Mouse (Mus musculus) forebrain, embryonic 12.5 days (tissue): ENCODE results near the gene Dpf3. TPM values are rescaled to one million over a fixed set of nuclear protein-coding genes. Genes with fewer than 3 reads are reported as not detected.

Source experiments
- ATAC-seq: fragments of 200-750 bp; cut with Nextera tagmentation; 2 replicates; pipeline ENCODE4 v1.8.0; 2017; ENCODE audit warnings: moderate TSS enrichment; ENCODE audit not compliant: low FRiP score
- H3K27ac ChIP-seq: fragments of 300-500 bp; sonication (generic); 2 replicates; pipeline ENCODE4 v1.5.1; 2016; ENCODE audit warnings: mild to moderate bottlenecking
- H3K27me3 ChIP-seq: fragments of 300-500 bp; sonication (generic); 2 replicates; pipeline ENCODE4 v1.6.1; 2016; ENCODE audit warnings: mild to moderate bottlenecking
- H3K36me3 ChIP-seq: fragments of 300-500 bp; sonication (generic); replicated peaks from 2 replicates; pipeline ENCODE4 v1.6.1; 2016; ENCODE audit warnings: mild to moderate bottlenecking
- H3K4me1 ChIP-seq: fragments of 300-500 bp; sonication (generic); 2 replicates; pipeline ENCODE4 v1.6.1; 2016
- H3K4me2 ChIP-seq: fragments of 300-500 bp; sonication (generic); 2 replicates; pipeline ENCODE4 v1.6.1; 2016; ENCODE audit warnings: mild to moderate bottlenecking, moderate library complexity
- H3K4me3 ChIP-seq: fragments of 300-500 bp; sonication (generic); replicated peaks from 2 replicates; pipeline ENCODE4 v1.5.1; 2016; ENCODE audit warnings: mild to moderate bottlenecking
- H3K9ac ChIP-seq: fragments of 300-500 bp; sonication (generic); 2 replicates; pipeline ENCODE4 v1.6.1; 2016; ENCODE audit warnings: mild to moderate bottlenecking
- H3K9me3 ChIP-seq: fragments of 300-500 bp; sonication (generic); 2 replicates; pipeline ENCODE4 v1.6.1; 2016
- WGBS: fragments of 180-500 bp; shearing (Covaris S2); methylation state at CpG from one replicate; pipeline ENCODE4 v1.1.7; 2016; 5-methylcytosine and 5-hydroxymethylcytosine counted together
- polyA plus RNA-seq: library from polyadenylated mRNA; unstranded; fragments of >200 nt; fragmentation: Nextera tagmentation; extraction: Ambion mirVana; gene quantifications from 2 replicates; pipeline ENCODE4 v1.2.1, GENCODE M21; 2016

Gene Dpf3
- polyA plus RNA-seq, 1 experiment from 2014 or later: 7.7 TPM

DNA sequence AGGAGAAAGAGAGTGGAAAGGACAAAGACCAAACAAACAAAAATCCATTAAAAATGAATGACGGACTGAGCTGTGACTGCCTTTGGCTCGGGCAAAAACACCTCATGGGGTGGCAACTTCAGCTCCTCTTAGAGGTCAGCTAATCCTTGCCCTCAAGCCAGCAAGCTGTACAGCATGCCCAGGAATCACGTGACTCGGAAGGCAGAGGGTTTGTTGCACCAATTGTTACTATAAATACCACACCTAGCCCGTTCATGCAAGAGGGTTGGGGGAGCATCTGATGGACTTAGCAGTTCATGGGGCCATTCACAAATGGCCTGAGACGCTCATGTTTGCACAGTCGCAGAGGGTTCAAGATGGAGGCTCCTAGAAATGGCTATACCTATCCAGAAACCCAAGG is 253.9 kb downstream of the Dpf3 start:
- no peak for ATAC-seq
- Histone ChIP-seq H3K4me3 (no peak overlapping the region), H3K27me3 (no peaks in the 10 kb centered on the region), H3K27ac (no peak overlapping the region), H3K36me3 (no peaks in the 10 kb centered on the region), H3K9me3 (no peaks in the 10 kb centered on the region), H3K4me2 (no peak overlapping the region), H3K9ac (no peak overlapping the region), H3K4me1 (peaks cover 9% of the 10 kb centered on the region)
- WGBS: 21% methylated on average over 7 of the region's 7 CpGs

DNA sequence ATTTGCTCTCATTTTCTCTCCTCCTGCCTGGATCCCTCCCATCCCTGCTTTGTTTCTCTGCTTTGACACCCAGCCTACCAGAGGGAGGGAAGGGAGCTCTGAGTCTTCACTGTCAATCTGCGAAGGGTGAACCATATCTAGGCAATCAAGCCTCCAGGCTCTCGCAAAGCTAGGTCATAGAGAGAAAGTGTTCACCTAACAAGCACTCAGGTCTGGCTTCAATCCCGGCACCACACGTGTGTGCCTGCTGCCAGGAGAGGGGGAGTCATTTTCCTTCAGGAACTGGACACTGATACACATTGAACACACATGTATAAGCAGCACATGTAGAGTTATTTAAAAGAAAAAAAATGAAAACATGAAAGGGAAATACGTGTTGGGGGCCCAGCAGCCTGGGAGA is 254.6 kb downstream of the Dpf3 start:
- H3K4me1 ChIP-seq: peaks cover 9% of the 10 kb centered on the region
- H3K9ac ChIP-seq: no peak overlapping the region
- H3K36me3 ChIP-seq: no peaks in the 10 kb centered on the region
- H3K27ac ChIP-seq: no peak overlapping the region
- no peak overlapping the region for H3K4me2 ChIP-seq
- H3K4me3 ChIP-seq: no peak overlapping the region
- H3K9me3 ChIP-seq: no peaks in the 10 kb centered on the region
- WGBS: 62% methylated on average over 5 of the region's 5 CpGs
- no peaks in the 10 kb centered on the region for H3K27me3 ChIP-seq
- no peak for ATAC-seq

DNA sequence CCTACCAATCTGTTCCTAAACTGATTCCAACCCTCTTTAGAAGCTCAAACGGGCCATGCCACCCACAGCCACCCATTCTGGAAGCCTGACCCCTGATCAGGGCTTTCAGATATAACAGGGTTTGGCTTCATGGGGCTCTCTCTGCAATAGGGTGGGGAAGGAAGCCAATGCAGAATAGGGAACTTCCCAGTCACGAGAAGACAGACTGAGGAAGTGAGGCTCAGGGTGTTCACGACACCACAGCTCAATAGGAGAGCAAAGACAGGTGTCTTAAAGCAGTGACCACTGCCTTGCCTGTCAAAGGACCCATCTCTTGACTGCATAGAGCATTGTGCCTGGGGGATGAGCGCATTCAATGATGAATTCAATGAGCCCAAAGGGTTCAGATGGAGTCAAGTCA is 256.3 kb downstream of the Dpf3 start:
- Histone ChIP-seq H3K4me2 (no peak overlapping the region), H3K36me3 (no peaks in the 10 kb centered on the region), H3K27me3 (no peaks in the 10 kb centered on the region), H3K9me3 (no peaks in the 10 kb centered on the region), H3K27ac (no peak overlapping the region), H3K9ac (no peak overlapping the region), H3K4me3 (no peak overlapping the region), H3K4me1 (peaks cover 16% of the 10 kb centered on the region)
- 84% methylated on average over 4 of the region's 4 CpGs for WGBS
- ATAC-seq: no peak

DNA sequence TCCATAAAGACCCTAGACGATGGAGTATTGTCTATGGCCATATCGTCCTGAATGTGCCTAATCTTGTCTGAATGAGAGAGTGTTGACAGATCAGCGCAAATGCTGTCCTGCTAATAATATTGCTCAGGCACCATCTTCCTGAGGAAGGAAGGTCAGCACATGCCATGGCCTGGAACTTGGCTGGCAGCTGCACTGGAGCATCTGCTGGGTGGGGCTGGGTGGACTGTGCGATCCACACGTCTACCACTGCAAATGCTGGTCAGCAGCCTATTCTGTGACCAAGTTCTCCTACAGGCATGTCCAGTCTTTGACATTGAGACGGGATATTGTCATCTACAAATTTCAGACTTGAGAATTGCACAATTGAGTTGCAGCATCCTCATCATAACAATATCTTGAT is 257.8 kb downstream of the Dpf3 start:
- H3K4me2 ChIP-seq: no peak overlapping the region
- no peak overlapping the region for H3K27ac ChIP-seq
- no peaks in the 10 kb centered on the region for H3K27me3 ChIP-seq
- no peak overlapping the region for H3K9ac ChIP-seq
- WGBS: 93% methylated on average over 6 of the region's 6 CpGs
- H3K4me1 ChIP-seq: peaks cover 16% of the 10 kb centered on the region
- H3K4me3 ChIP-seq: no peak overlapping the region
- H3K36me3 ChIP-seq: no peaks in the 10 kb centered on the region
- H3K9me3 ChIP-seq: no peaks in the 10 kb centered on the region
- no peak for ATAC-seq

- no peak for ATAC-seq
- no peak overlapping the region for H3K4me3 ChIP-seq
- no peak overlapping the region for H3K27ac ChIP-seq
- H3K36me3 ChIP-seq: no peaks in the 10 kb centered on the region
- H3K4me1 ChIP-seq: peaks cover 7% of the 10 kb centered on the region; the same call in 1 of the 2 replicates
- WGBS: 33% methylated on average over 4 of the region's 4 CpGs
- H3K4me2 ChIP-seq: no peak overlapping the region
- no peaks in the 10 kb centered on the region for H3K27me3 ChIP-seq
- H3K9me3 ChIP-seq: no peaks in the 10 kb centered on the region
- no peak overlapping the region for H3K9ac ChIP-seq
Observed at GRCm38 (mm10) chr12:83227014-83227413, 260.5 kb downstream of the Dpf3 start.

DNA sequence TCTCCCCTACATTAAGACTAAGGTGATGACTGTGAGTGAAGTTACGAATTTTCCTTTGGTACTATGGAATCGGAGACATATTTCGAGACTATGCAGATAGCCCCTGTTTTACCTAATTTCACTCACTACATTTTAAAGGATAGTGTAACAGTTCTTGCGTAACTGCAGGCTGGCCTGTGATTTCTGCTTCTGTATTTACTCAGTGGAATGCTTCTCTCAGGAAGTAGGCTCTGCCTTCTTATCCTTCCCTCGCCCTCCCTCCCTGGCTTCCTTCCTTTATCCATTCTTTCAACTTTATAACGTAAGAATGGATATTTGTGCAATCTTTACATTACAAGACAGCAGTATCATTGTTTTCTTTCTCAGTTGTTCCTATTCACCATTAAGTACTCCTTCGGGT is 266.6 kb downstream of the Dpf3 start:
- no peak overlapping the region for H3K9ac ChIP-seq
- ATAC-seq: no peak
- WGBS: 83% methylated on average over 7 of the region's 7 CpGs
- no peaks in the 10 kb centered on the region for H3K36me3 ChIP-seq
- no peak overlapping the region for H3K4me3 ChIP-seq
- no peak overlapping the region for H3K27ac ChIP-seq
- no peaks in the 10 kb centered on the region for H3K27me3 ChIP-seq
- H3K4me2 ChIP-seq: no peak overlapping the region
- H3K9me3 ChIP-seq: no peaks in the 10 kb centered on the region
- H3K4me1 ChIP-seq: no peaks in the 10 kb centered on the region

DNA sequence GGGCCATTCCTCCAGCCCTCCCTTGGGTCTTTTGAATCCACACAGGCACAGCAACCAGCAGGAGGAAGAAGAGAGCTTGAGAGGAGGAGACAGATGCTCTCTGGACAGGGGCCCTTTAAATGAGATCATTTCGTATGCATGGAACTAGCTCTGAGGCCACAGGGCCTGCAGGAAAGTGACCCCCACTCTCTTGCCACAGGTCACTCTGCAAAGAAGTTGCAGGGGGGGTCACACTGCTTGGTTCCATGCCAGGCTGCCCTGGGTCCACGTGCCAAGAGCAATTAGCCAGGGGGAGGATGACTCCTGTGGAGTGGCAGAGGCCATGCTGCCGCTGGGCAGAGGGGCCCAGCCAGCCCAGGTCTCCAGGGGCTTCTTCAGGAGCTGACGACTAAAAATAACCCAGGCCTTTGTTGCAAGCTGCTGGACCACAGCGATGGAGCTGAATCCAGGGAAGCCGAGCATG is 273.6 kb downstream of the Dpf3 start:
- 35% methylated on average over 6 of the region's 6 CpGs for WGBS
- ATAC-seq: no peak

DNA sequence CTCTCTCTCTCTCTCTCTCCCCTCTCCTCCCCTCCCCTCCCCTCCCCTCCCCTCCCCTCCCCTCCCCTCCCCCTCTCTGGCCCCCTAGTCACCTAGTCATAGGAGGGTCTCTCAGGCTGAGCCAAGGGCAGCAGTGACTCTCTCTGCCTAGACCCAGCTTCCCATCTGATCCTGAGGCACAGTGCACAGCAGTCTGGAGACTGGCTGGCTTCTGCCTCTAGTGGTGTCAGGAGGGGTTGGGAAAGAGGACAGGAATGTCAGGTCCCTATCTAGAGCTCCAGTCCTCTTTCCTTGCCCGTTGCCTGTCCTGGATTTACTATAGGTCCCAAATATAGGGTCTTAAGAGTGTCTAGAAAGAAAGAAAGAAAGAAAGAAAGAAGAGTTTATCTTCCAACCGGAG is 275.5 kb downstream of the Dpf3 start:
- Histone ChIP-seq H3K27ac (no peak overlapping the region), H3K4me3 (no peak overlapping the region), H3K4me2 (no peak overlapping the region), H3K36me3 (no peaks in the 10 kb centered on the region), H3K9ac (no peak overlapping the region), H3K4me1 (peaks cover 29% of the 10 kb centered on the region), H3K9me3 (no peaks in the 10 kb centered on the region), H3K27me3 (no peaks in the 10 kb centered on the region)
- ATAC-seq: no peak
- WGBS: 89% methylated on average over 2 of the region's 2 CpGs

More for the DNA sequence above, 273.6 kb downstream of the Dpf3 start:
- no peaks in the 10 kb centered on the region for H3K9me3 ChIP-seq
- no peaks in the 10 kb centered on the region for H3K36me3 ChIP-seq
- H3K9ac ChIP-seq: no peak overlapping the region
- peaks cover 18% of the 10 kb centered on the region for H3K4me1 ChIP-seq
- H3K27me3 ChIP-seq: no peaks in the 10 kb centered on the region
- H3K27ac ChIP-seq: no peak overlapping the region
- no peak overlapping the region for H3K4me2 ChIP-seq
- no peak overlapping the region for H3K4me3 ChIP-seq

DNA sequence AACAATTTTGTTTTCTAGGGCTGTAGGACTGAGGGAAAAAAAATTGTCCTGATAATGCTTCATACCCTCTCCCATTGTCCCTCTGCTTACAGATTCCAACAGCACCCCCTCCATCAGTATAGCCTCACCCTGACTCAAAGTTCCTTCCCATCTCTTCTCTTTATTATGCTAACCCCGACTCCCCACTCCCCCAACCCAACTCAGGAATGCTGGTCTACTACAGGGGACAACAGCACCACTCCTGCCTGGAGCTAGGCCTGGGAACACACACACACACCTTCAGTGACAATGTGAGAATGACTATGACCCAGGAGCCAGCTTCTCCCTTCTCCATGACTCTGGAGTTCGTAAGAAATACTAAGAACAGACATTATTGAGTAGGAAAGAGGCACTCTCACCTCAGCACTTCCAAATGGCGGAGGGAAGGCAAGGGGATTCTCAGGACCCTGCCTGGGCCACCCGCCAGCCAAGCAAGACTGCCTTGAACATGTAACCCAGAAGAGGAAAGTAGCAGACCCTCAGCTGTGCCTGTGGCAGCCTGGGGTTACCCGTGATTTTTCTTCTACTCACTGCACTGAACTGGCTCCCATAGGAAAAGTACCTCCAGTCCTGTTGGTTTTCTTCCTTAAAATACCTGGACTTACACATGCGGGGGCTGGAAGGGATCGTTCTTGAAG is 276.2 kb downstream of the Dpf3 start:
- no peaks in the 10 kb centered on the region for H3K9me3 ChIP-seq
- H3K4me2 ChIP-seq: no peak overlapping the region
- H3K9ac ChIP-seq: no peak overlapping the region
- peaks cover 29% of the 10 kb centered on the region for H3K4me1 ChIP-seq
- H3K4me3 ChIP-seq: no peak overlapping the region
- 79% methylated on average over 7 of the region's 7 CpGs for WGBS
- H3K27me3 ChIP-seq: no peaks in the 10 kb centered on the region
- no peak overlapping the region for H3K27ac ChIP-seq
- no peak for ATAC-seq
- H3K36me3 ChIP-seq: no peaks in the 10 kb centered on the region

- ATAC-seq: no peak
- WGBS: 71% methylated on average over 3 of the region's 3 CpGs
- Histone ChIP-seq H3K36me3 (no peaks in the 10 kb centered on the region), H3K9me3 (no peaks in the 10 kb centered on the region), H3K9ac (no peak overlapping the region), H3K27me3 (no peaks in the 10 kb centered on the region), H3K27ac (no peak overlapping the region), H3K4me3 (no peak overlapping the region), H3K4me2 (no peak overlapping the region), H3K4me1 (peaks cover 29% of the 10 kb centered on the region)
Observed at GRCm38 (mm10) chr12:83210735-83211134, 276.8 kb downstream of the Dpf3 start.

DNA sequence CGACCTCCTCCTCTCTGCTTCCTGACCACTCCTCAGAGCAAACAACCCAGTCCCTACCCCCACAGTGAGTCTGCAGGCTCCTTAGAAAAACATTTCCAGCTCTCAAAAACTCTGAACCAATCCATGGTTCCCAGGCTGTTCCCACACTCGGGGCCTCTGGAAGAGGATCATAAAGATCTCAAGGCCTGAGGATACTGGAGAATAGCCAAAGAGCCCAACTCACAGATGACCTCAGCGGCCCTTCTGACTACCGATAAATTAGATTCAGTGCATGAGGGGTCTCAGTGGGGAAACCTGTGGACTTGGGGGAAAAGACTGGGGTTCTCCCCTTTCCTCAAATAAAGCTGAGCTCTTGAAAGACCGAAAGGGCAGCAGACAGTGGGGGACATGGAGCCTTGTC is 277.2 kb downstream of the Dpf3 start:
- H3K27ac ChIP-seq: no peak overlapping the region
- no peaks in the 10 kb centered on the region for H3K36me3 ChIP-seq
- WGBS: 81% methylated on average over 5 of the region's 5 CpGs
- no peaks in the 10 kb centered on the region for H3K27me3 ChIP-seq
- peaks cover 29% of the 10 kb centered on the region for H3K4me1 ChIP-seq
- no peak overlapping the region for H3K4me3 ChIP-seq
- no peaks in the 10 kb centered on the region for H3K9me3 ChIP-seq
- no peak overlapping the region for H3K9ac ChIP-seq
- H3K4me2 ChIP-seq: no peak overlapping the region
- ATAC-seq: no peak

DNA sequence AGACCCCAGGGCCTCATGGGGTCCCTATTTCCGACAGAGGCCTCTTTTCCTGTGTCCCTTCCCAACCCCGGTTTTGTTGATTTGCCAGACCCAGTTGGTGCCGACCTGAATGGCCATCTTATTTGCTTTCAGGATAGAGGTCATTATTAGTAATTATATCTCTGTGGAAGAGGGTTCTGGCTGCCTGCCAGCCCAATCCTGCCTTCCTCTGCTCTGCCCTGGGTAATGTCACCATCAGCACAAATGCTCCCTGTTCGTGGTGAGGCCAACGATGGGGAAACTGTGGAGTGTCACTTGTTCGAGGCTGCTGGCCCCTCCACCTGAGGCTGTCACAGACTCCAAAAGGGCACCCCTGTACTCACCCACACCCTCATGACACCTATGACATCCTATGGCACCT is 278.1 kb downstream of the Dpf3 start:
- 38% methylated on average over 6 of the region's 6 CpGs for WGBS

GRCm38 (mm10) chr12:83208841-83209240 is 278.7 kb downstream of the Dpf3 start:
- no peak for ATAC-seq
- WGBS: 63% methylated on average over 6 of the region's 6 CpGs

More for the DNA sequence above, 278.1 kb downstream of the Dpf3 start:
- H3K36me3 ChIP-seq: no peaks in the 10 kb centered on the region
- H3K4me1 ChIP-seq: peaks cover 29% of the 10 kb centered on the region
- H3K4me3 ChIP-seq: no peak overlapping the region
- H3K9me3 ChIP-seq: no peaks in the 10 kb centered on the region
- H3K27me3 ChIP-seq: no peaks in the 10 kb centered on the region
- H3K9ac ChIP-seq: no peak overlapping the region
- ATAC-seq: no peak
- H3K4me2 ChIP-seq: no peak overlapping the region
- 0 out of 2 replicates have a peak overlapping the region, but pooled peaks have one; percentile 8 for H3K27ac ChIP-seq

More at GRCm38 (mm10) chr12:83208841-83209240, 278.7 kb downstream of the Dpf3 start:
- no peak overlapping the region for H3K4me2 ChIP-seq
- H3K36me3 ChIP-seq: no peaks in the 10 kb centered on the region
- no peak overlapping the region for H3K4me3 ChIP-seq
- H3K27ac ChIP-seq: no peak overlapping the region
- H3K9ac ChIP-seq: no peak overlapping the region
- H3K4me1 ChIP-seq: peaks cover 23% of the 10 kb centered on the region
- no peaks in the 10 kb centered on the region for H3K9me3 ChIP-seq
- peaks cover 1% of the 10 kb centered on the region; the same call in 1 of the 2 replicates for H3K27me3 ChIP-seq
